Mouse (Mus musculus): ENCODE measurements around the gene Bag6. TPM values are rescaled to one million over a fixed set of nuclear protein-coding genes. Genes with fewer than 3 reads are reported as not detected.

The Bag6 gene
- polyA plus RNA-seq, 1 experiment: 184 TPM

DNA sequence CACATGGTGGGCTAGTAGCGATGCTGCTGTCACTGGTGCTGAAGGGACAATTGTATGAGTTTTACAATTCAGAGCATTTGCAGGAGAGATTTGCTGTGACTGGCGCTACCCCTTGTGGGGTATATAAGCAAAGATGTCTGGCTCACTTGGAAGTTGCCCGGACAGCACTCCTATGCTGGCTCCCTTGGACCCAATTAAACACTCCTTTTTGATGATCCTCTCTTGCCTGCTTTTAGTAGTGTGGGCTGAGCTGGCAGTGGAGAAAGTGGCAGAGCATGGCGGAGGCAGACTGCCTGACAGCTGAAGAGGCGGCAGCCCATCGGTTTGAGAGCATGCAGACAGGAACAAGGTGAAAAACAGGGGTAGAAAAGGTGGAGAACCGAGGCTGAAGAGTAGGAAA, 32.8 kb downstream of the Bag6 start:
- Histone ChIP-seq H3K27me3 (ENCODE audit: control insufficient read depth, insufficient read depth, low read length) (no peaks in the 10 kb centered on the region), H3K4me3 (ENCODE audit: low read depth, low read length) (no peak overlapping the region), H3K27ac (ENCODE audit: insufficient read depth, low read depth, low read length) (no peak overlapping the region), H3K36me3 (ENCODE audit: control insufficient read depth, insufficient read depth, low read length) (no peaks in the 10 kb centered on the region), H3K4me1 (ENCODE audit: control insufficient read depth, insufficient read depth, insufficient read length, low read length) (peaks cover 13% of the 10 kb centered on the region)
- WGBS: 88% methylated on average over 7 of the region's 7 CpGs
- TF ChIP-seq CTCF (IDR thresholded peaks at IDR 0.05; ENCODE audit: extremely low read depth, insufficient read length, insufficient replicate concordance, low read depth, low read length): no peak
- no peak for TF ChIP-seq POLR2A (IDR thresholded peaks at IDR 0.05; ENCODE audit: low read depth, low read length)

- TF ChIP-seq CTCF (IDR thresholded peaks at IDR 0.05; ENCODE audit: extremely low read depth, insufficient read length, insufficient replicate concordance, low read depth, low read length) (peak; percentile 32; the same call in 1 of the 2 replicates), POLR2A (IDR thresholded peaks at IDR 0.05; ENCODE audit: low read depth, low read length) (no peak)
- Histone ChIP-seq H3K4me3 (ENCODE audit: low read depth, low read length) (no peak overlapping the region), H3K27ac (ENCODE audit: insufficient read depth, low read depth, low read length) (no peak overlapping the region), H3K27me3 (ENCODE audit: control insufficient read depth, insufficient read depth, low read length) (no peaks in the 10 kb centered on the region), H3K36me3 (ENCODE audit: control insufficient read depth, insufficient read depth, low read length) (no peaks in the 10 kb centered on the region), H3K4me1 (ENCODE audit: control insufficient read depth, insufficient read depth, insufficient read length, low read length) (peaks cover 17% of the 10 kb centered on the region)
- WGBS: 10% methylated on average over 4 of the region's 4 CpGs
These were observed 33.7 kb downstream of the Bag6 start for GRCm38 (mm10) chr17:35168541-35169207.

DNA sequence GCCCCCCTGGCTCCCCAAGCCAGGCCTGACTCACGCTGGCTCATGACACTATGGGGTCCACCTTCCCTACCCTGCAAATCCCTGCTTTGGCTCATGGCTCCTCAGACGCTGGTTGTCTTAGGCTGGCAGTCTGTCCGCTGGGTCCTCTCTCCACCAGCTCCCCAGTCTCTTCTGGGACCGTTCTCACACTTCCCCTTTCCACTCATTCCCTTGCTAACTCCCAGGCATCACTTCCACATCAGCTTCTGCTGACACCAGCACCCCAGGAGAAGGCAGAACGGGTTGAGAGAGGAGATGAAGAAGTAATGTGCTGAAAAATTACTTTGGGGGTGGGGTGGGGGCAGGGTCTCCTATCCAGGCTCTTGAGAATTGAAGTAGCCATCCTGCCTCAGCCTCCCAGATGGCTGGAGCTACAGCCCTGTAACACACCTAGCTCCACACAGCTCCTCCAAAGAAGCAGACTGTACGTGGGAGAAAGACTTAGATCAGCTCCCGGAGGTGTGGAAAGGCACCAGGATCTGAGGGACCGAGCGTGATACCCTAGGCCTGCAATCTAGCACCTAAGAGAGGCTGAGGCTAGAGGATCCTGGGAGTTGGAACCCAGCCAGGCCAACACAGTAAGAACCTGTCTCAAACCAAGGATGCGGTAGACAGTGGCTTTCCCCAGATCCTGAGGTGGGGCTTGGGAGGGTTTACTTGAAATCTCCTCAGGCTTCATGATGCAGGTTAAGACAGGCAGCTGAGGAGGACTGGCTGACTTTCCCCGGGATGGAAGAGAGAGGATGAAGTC, 37.7 kb downstream of the Bag6 start:
- Histone ChIP-seq H3K27me3 (ENCODE audit: control insufficient read depth, insufficient read depth, low read length) (no peaks in the 10 kb centered on the region), H3K4me1 (ENCODE audit: control insufficient read depth, insufficient read depth, insufficient read length, low read length) (peaks cover 18% of the 10 kb centered on the region), H3K27ac (ENCODE audit: insufficient read depth, low read depth, low read length) (peak overlapping the region; percentile 79), H3K4me3 (ENCODE audit: low read depth, low read length) (peak overlapping the region; percentile 39), H3K36me3 (ENCODE audit: control insufficient read depth, insufficient read depth, low read length) (no peaks in the 10 kb centered on the region)
- WGBS: 73% methylated on average over 11 of the region's 11 CpGs
- TF ChIP-seq POLR2A (IDR thresholded peaks at IDR 0.05; ENCODE audit: low read depth, low read length) (no peak), CTCF (IDR thresholded peaks at IDR 0.05; ENCODE audit: extremely low read depth, insufficient read length, insufficient replicate concordance, low read depth, low read length) (no peak)

DNA sequence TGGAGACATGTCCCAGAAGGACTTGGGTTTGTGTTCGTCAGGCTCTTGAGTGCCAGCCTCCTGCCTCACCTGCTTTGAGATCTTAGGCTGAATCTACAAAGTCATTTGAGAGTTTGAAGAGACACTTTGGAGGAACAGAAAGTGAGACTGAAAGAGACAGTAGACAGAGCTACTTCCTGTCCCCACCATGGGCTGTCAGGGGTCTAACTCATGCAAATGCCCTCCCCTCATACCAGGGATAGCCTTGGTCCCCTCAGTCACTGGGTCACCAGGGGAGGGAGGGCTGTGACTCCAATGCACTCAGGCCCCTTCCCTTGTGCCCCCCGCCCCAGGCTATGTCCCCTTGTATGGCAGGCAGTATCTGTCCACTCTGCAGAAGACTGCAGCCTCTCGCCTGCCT, 38.4 kb downstream of the Bag6 start:
- H3K27me3 ChIP-seq (ENCODE audit: control insufficient read depth, insufficient read depth, low read length): no peaks in the 10 kb centered on the region
- H3K4me1 ChIP-seq (ENCODE audit: control insufficient read depth, insufficient read depth, insufficient read length, low read length): peaks cover 18% of the 10 kb centered on the region
- no peak for TF ChIP-seq POLR2A (IDR thresholded peaks at IDR 0.05; ENCODE audit: low read depth, low read length)
- TF ChIP-seq CTCF (IDR thresholded peaks at IDR 0.05; ENCODE audit: extremely low read depth, insufficient read length, insufficient replicate concordance, low read depth, low read length): no peak
- peak overlapping the region; percentile 79 for H3K27ac ChIP-seq (ENCODE audit: insufficient read depth, low read depth, low read length)
- WGBS: 74% methylated on average over 3 of the region's 3 CpGs
- no peak overlapping the region for H3K4me3 ChIP-seq (ENCODE audit: low read depth, low read length)
- H3K36me3 ChIP-seq (ENCODE audit: control insufficient read depth, insufficient read depth, low read length): no peaks in the 10 kb centered on the region

DNA sequence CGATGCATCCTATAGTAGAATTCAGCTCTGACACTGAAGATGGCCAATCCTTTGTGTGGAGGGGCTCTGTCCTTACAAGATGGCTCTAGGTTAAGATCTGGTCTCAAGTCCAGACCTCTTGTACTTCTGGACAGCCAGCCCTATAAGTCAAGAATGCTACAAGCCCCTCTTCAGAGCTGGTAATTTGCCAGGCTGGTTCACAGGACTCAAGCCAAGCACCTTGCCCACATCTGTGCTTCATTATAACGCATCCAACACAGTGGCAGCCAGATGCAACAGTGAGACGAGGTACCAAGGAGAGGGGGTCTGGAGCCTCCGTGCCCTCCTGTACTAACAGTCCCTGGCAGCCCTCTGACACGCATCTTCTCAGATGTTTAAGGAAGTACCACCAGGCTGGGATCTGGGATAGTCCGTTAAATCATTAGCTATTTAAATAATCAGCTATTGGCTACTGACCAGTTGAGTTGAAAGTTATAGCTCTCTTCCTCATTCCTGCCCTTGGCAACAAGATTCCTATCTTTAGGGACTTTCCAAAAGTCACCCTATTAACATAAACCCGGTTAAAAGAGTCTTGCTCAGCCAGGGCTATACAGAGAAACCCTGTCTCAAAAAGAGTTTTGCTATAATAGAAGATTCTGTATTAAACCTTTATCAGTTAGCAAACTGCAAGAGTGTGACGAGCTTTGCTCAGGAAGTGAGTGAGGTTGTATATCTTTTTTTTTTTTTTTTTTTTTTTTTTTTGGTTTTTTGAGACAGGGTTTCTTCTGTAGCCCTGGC, 39.4 kb downstream of the Bag6 start:
- H3K36me3 ChIP-seq (ENCODE audit: control insufficient read depth, insufficient read depth, low read length): no peaks in the 10 kb centered on the region
- H3K27ac ChIP-seq (ENCODE audit: insufficient read depth, low read depth, low read length): peak overlapping the region; percentile 79
- H3K4me1 ChIP-seq (ENCODE audit: control insufficient read depth, insufficient read depth, insufficient read length, low read length): peaks cover 18% of the 10 kb centered on the region
- no peak overlapping the region for H3K4me3 ChIP-seq (ENCODE audit: low read depth, low read length)
- 15% methylated on average over 8 of the region's 8 CpGs for WGBS
- TF ChIP-seq CTCF (IDR thresholded peaks at IDR 0.05; ENCODE audit: extremely low read depth, insufficient read length, insufficient replicate concordance, low read depth, low read length): no peak
- TF ChIP-seq POLR2A (IDR thresholded peaks at IDR 0.05; ENCODE audit: low read depth, low read length): no peak
- no peaks in the 10 kb centered on the region for H3K27me3 ChIP-seq (ENCODE audit: control insufficient read depth, insufficient read depth, low read length)

DNA sequence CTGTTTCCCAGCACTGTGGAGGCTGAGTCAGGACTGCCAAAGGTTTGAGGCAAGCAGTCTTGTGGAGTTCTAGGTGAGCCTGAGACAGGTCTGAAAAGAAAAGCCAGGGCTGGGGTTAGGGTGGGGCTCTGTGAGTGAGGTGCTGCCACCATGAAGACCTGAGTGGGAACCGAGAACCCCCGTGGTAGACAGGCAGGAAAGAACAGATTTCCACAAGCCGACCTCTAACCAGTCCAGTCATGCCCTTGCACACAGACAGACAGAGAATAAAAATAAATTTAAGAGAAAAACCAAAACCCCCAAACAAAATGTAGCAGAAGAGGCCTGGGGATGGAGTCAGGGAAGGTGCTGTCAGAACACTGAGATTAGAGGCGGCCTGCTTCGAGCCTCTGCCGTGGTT, 40.4 kb downstream of the Bag6 start:
- no peak overlapping the region for H3K27ac ChIP-seq (ENCODE audit: insufficient read depth, low read depth, low read length)
- WGBS: 75% methylated on average over 6 of the region's 6 CpGs
- no peak for TF ChIP-seq POLR2A (IDR thresholded peaks at IDR 0.05; ENCODE audit: low read depth, low read length)
- no peak for TF ChIP-seq CTCF (IDR thresholded peaks at IDR 0.05; ENCODE audit: extremely low read depth, insufficient read length, insufficient replicate concordance, low read depth, low read length)
- peaks cover 18% of the 10 kb centered on the region for H3K4me1 ChIP-seq (ENCODE audit: control insufficient read depth, insufficient read depth, insufficient read length, low read length)
- H3K36me3 ChIP-seq (ENCODE audit: control insufficient read depth, insufficient read depth, low read length): no peaks in the 10 kb centered on the region
- no peak overlapping the region for H3K4me3 ChIP-seq (ENCODE audit: low read depth, low read length)
- H3K27me3 ChIP-seq (ENCODE audit: control insufficient read depth, insufficient read depth, low read length): no peaks in the 10 kb centered on the region

Data from small intestine, adult 2 months (tissue).